Mouse (Mus musculus) embryo, embryonic 11 days (tissue): ENCODE measurements around the gene 1700049E17Rik2.
"Not testable (repeated sequence)": the region's sequence is repeated elsewhere in the genome, so short reads cannot be mapped to it uniquely, and the experiment has no call there.

Source experiments
- DNase-seq: peaks from one replicate; pipeline ENCODE4 v3.0.0-alpha.2; 2015

The 1700049E17Rik2 gene

DNA sequence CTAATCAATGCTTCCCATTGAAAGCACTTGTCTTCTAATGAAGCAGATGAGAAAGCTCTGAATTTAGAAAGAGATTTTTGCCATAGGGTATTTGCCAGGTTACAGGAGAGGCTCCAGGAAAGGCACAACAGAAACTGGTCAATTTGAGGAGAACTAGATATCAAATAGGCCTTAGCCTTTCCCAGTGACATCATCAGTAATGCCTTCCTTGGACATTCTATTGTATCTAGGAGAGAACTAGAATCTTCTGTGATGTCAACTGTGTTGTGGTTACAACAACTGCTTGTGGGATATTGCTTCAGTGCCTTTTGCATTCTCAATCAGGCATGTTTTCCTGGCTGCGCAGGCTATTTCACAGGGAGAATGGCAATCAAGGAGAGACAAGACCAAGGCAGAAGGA lies at the start of gene 1700049E17Rik2:
TSS of gene 1700049E17Rik2 (plus strand) at position 301 of the 400 bp plus-strand sequence.
- DNase-seq, result not testable (repeated sequence)

GRCm38 (mm10) chr14:41524695-41525094 lies 48.3 kb upstream of the 1700049E17Rik2 start:
- not testable (repeated sequence) for DNase-seq

DNA sequence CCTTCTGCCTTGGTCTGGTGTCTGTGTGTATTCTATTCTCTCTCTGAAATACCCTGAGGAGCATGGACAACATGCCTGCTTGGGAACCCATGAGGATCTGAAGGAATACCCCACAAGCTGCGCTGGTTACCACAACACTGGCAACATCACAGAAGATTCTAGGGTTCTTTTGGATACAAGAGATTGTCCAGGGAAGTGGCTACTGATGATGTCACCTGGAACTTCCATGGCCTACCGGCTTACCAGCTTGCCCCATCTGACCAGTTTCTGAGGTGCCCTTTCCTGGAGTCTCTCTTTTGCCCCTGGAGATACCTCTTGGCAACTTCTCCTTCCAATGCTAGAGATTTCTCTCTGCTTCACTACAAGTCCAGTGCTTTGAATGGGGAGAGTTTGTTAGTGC lies 17.5 kb upstream of the 1700049E17Rik2 start, which contains the start of gene Gm7970:
TSS of gene Gm7970 (minus strand) at position 101 of the 400 bp plus-strand sequence.
- not testable (repeated sequence) for DNase-seq

DNA sequence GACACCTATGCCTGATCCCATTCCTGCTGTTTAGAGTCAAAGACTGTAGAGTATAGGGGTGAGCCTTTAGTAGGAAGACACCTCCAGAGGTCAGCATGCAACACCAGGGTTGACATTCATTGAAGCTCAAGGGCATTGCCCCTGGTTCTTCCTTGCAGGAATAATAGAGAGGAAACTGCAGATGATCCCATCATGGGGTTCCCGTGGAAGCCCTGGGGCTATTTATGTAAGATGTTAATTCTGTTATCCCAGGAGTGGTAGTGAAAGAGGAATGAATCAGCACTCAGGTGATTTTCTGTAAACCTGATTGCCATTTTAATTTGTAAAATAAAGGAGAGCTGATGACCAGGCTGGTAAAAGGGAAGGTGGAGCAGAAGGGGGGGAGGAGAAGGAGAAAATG lies 13.3 kb downstream of the 1700049E17Rik2 start:
- DNase-seq, result not testable (repeated sequence)

DNA sequence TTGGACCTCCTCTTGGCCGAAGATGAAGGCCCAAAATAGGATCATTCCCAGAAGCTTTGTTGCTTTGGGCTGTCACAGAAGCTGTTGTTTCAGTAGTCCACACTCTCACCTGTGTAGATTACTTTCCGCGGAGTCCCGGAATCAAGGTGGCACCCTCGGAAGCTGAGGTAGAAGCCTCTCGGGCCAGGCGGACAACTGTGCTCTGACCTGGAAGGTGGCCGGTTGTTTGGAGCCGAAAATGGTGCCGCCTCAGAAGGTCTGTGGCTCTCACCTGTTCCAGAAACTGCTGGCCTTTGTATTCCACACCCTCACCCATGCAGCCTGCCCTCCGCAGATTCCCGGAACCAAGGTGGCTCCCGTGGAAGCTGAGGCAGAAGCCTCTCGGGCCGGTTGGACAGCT lies 27.9 kb downstream of the 1700049E17Rik2 start:
- not testable (repeated sequence) for DNase-seq

- not testable (repeated sequence) for DNase-seq
Measured at GRCm38 (mm10) chr14:41610690-41611089, 37.7 kb downstream of the 1700049E17Rik2 start.

DNA sequence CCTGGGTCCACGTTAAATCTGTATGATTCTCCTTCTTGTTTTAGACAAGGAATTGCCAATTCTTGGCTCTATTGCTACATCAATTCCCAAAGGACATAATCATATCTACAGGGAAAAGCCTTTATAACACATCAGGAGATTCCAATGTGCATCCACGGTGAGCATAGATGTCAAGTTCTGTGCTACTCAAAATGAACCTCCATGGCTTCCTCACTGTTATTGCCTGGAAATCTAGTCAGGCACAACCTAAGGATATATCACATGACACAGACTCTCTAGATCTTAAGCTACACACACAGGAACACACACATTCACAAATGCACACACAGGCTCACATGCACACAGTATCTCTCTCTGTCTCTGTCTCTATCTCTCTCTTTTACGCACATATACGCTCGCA lies 49.5 kb downstream of the 1700049E17Rik2 start:
- not testable (repeated sequence) for DNase-seq

DNA sequence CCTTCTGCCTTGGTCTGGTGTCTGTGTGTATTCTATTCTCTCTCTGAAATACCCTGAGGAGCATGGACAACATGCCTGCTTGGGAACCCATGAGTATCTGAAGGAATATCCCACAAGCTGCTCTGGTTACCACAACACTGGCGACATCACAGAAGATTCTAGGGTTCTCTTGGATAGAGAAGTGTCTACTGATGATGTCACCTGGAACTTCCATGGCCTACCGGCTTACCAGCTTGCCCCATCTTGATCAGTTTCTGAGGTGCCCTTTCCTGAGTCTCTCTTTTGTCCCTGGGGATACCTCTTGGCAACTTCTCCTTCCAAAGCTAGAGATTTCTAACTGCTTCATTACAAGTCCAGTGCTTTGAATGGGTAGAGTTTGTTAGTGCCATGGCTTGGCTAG lies 51.5 kb downstream of the 1700049E17Rik2 start, which contains the start of gene Gm3072:
TSS of gene Gm3072 (minus strand) at position 101 of the 400 bp plus-strand sequence.
- not testable (repeated sequence) for DNase-seq

DNA sequence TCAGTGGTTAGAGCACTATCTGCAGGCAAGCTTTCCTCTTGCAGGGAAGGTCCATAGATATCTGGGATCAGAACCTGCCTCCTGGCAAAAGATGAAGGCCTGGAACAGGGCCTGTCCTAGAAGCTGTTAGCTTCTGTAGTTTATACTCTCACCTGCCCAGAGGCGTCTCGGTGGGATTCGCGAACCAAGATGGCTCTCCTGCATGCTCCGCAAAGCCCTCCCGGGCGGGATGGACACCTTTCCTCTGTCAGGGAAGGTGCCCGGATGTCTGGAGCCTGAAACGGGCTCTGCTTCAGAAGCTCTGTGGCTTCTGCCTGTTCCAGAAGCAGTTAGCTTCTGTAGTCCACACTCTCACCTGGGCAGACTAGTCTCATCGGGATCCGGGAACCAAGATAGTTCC lies 57.1 kb downstream of the 1700049E17Rik2 start:
- DNase-seq, result not testable (repeated sequence)
